Mouse (Mus musculus) erythroblast, embryonic 14.5 days (primary cell): ENCODE data around the gene Wdr90. TPM values are rescaled to one million over a fixed set of nuclear protein-coding genes. Genes with fewer than 3 reads are reported as not detected.

Experiments
- H3K27me3 ChIP-seq: 2 replicates; pipeline ENCODE4 v1.6.1; 2012; ENCODE audit warnings: inconsistent platforms; ENCODE audit not compliant: control insufficient read depth
- H3K36me3 ChIP-seq: 2 replicates; pipeline ENCODE4 v1.6.1; 2012; ENCODE audit warnings: mild to moderate bottlenecking, inconsistent platforms; ENCODE audit not compliant: control insufficient read depth
- H3K4me1 ChIP-seq: 2 replicates; pipeline ENCODE4 v1.6.1; 2012; ENCODE audit warnings: inconsistent platforms; ENCODE audit not compliant: control insufficient read depth
- H3K4me3 ChIP-seq: replicated peaks from 2 replicates; pipeline ENCODE3; 2012; ENCODE audit warnings: moderate library complexity, mild to moderate bottlenecking, inconsistent platforms
- H3K9me3 ChIP-seq: 2 replicates; pipeline ENCODE4 v1.6.1; 2012; ENCODE audit warnings: low read length, inconsistent platforms, mixed read lengths; ENCODE audit not compliant: control insufficient read depth
- GATA1 ChIP-seq: IDR thresholded peaks from 2 replicates; pipeline ENCODE4 v1.6.1; 2012; ENCODE audit warnings: low read length, inconsistent platforms, mixed read lengths
- TAL1 ChIP-seq: IDR thresholded peaks from 3 replicates; pipeline ENCODE4 v1.6.1; 2012; ENCODE audit warnings: low read length, inconsistent platforms, mixed read lengths
- polyA plus RNA-seq: library from polyadenylated mRNA; stranded (reverse); fragments of >175 nt; gene quantifications from 2 replicates; pipeline ENCODE4 v1.2.3, GENCODE M21; 2012

Wdr90 gene
- polyA plus RNA-seq, 1 experiment, result 1.9 TPM

GRCm38 (mm10) chr17:25840519-25840918 is 20.8 kb downstream of the Wdr90 start:
- TF ChIP-seq GATA1, result no peak
- H3K4me1 ChIP-seq, result peaks cover 83% of the 10 kb centered on the region

DNA sequence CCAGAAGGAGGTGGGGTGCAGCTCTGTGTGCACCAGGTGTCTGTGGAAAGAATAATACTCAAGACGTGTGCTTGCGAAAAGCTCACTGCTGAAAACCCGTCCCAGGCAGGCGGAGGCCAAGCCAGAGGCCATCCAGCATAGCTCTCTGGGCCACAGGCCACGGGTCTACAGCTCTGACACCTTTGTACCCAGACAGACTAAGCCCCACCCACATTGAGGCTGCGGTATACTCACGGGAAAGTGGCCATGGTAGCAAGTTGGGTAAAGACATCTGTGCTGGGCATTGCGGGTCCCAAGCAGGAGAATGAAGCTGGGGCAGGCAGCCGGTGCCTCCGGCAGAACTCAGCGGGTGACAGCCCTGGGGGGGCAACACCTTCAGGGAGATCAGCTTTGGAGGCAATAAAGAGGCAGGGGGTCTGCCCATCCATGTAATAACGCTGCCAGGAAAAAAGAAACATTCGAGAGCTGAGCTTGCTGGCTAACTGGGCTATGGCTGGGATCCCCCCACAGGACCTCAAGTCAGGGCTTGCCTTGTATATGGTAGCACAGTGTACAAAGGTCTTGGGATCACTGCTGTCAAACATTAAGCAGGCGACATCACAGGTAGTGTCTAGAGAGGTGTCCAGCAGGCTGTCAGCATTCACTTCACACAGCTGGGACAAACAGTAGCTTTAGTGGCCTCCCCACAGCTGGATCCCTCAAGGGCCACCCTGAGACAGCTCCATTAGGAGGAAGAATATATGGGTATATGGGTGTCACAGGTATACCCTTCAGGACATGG is 21.7 kb downstream of the Wdr90 start:
- no peak for TF ChIP-seq GATA1
- no peak for TF ChIP-seq TAL1
- peaks cover 83% of the 10 kb centered on the region for H3K36me3 ChIP-seq
- no peaks in the 10 kb centered on the region for H3K9me3 ChIP-seq
- peaks cover 83% of the 10 kb centered on the region for H3K4me1 ChIP-seq
- no peaks in the 10 kb centered on the region for H3K27me3 ChIP-seq
- H3K4me3 ChIP-seq, result no peak overlapping the region

More at GRCm38 (mm10) chr17:25840519-25840918, 20.8 kb downstream of the Wdr90 start:
- Histone ChIP-seq H3K36me3 (peaks cover 82% of the 10 kb centered on the region), H3K4me3 (no peak overlapping the region), H3K9me3 (no peaks in the 10 kb centered on the region), H3K27me3 (no peaks in the 10 kb centered on the region)

DNA sequence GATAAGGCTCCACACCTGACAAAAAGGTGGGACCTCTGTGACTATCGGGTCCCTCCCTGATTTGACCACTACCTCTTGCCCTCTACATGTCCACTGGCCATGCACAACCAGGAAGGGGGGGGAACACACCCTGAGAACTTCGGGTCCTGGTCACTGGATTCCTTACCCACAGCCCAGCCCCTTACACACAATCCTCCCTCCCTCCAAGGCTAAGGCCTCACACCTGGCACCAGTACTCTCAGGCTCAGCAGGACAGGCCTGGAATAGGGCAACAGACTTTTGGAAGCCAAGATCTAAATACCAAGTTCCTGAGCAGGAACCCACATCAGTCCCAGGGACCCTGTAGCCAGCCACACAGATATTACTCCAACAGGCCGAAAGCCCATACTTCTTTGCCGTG is 22.4 kb downstream of the Wdr90 start:
- H3K4me1 ChIP-seq, result peaks cover 85% of the 10 kb centered on the region
- H3K36me3 ChIP-seq, result peaks cover 84% of the 10 kb centered on the region
- no peak overlapping the region for H3K4me3 ChIP-seq
- no peaks in the 10 kb centered on the region for H3K9me3 ChIP-seq
- H3K27me3 ChIP-seq, result no peaks in the 10 kb centered on the region
- TF ChIP-seq GATA1 (no peak), TAL1 (no peak)

DNA sequence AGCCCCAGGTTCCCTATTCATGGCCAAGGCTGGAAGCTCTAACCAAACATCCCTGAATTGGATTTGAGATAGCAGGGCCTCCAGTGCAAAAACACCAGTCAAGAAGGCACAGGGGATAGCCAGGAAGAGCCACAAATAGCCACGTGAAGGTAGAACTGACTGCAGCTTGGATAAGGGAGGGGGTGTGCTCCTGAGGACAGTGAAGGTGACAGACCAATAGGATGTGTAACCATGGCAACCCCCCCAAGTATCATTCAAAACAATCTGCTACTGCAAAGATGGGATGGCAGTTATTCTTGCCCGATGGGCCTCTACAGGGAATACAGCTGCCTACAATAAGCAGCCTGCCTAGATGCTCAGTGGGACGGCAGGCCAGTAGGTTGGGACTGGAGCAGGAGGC is 23.8 kb downstream of the Wdr90 start:
- Histone ChIP-seq H3K4me1 (peaks cover 82% of the 10 kb centered on the region), H3K9me3 (no peaks in the 10 kb centered on the region), H3K4me3 (no peak overlapping the region), H3K36me3 (peaks cover 76% of the 10 kb centered on the region), H3K27me3 (no peaks in the 10 kb centered on the region)
- TF ChIP-seq GATA1, result no peak
- no peak for TF ChIP-seq TAL1

- Histone ChIP-seq H3K36me3 (peaks cover 71% of the 10 kb centered on the region), H3K9me3 (no peaks in the 10 kb centered on the region), H3K27me3 (no peaks in the 10 kb centered on the region), H3K4me1 (peaks cover 81% of the 10 kb centered on the region), H3K4me3 (peak within 1 kb of the TSS; percentile 39)
- TF ChIP-seq TAL1 (no peak), GATA1 (no peak)
These were observed 24.3 kb downstream of the Wdr90 start, which contains the start of gene Rhbdl1 for GRCm38 (mm10) chr17:25837076-25837410. TSS of gene Rhbdl1 (minus strand) at chr17:25837295.

- no peak for TF ChIP-seq GATA1
- no peak for TF ChIP-seq TAL1
- Histone ChIP-seq H3K4me1 (peaks cover 82% of the 10 kb centered on the region), H3K36me3 (peaks cover 71% of the 10 kb centered on the region), H3K9me3 (no peaks in the 10 kb centered on the region), H3K4me3 (peak overlapping the region; percentile 39), H3K27me3 (no peaks in the 10 kb centered on the region)
These were observed 24.8 kb downstream of the Wdr90 start for GRCm38 (mm10) chr17:25836397-25837075.

DNA sequence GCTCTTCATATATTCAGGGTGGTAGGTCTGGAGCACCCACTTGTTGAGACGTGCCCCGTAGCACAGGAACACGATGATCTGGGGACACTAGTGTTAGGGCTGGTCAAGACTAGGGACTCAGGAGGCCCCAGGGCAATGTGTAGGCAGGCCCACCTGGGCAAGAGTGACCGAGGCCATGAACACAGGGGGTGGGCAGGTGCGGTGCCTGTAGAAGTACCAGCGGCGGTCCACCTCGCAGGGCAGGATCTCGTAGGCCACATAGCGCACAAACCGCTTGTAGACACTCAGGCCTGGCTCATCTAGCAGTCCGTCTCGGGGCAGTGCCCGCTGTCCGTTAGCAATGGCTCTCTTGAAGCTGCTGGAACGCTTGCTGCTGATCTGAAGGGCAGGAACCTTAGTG is 25.5 kb downstream of the Wdr90 start:
- no peak overlapping the region for H3K4me3 ChIP-seq
- no peak for TF ChIP-seq TAL1
- no peak for TF ChIP-seq GATA1
- H3K27me3 ChIP-seq, result no peaks in the 10 kb centered on the region
- H3K36me3 ChIP-seq, result peaks cover 71% of the 10 kb centered on the region
- H3K9me3 ChIP-seq, result no peaks in the 10 kb centered on the region
- peaks cover 84% of the 10 kb centered on the region for H3K4me1 ChIP-seq

DNA sequence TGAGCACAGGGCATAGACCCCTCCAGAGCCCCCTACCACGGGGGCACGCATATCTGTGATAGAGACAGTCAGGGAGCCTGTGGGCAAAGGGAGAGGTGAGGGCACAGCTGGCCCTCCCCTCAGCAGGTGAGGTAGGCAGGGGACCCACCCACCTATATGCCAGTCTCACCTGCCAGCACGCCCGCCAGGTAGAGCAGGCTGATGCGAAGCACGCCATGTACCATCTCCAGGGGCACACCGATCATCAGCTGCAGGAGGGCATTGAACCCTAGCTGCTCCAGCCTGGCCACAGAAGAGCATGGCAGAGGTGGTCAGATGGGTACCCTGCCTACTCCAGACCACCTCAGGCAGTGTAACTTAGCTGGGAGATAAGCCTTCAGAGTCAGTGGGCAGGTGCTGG is 26.0 kb downstream of the Wdr90 start:
- Histone ChIP-seq H3K4me1 (peaks cover 85% of the 10 kb centered on the region), H3K9me3 (no peaks in the 10 kb centered on the region), H3K36me3 (peaks cover 71% of the 10 kb centered on the region), H3K27me3 (no peaks in the 10 kb centered on the region), H3K4me3 (no peak overlapping the region)
- TF ChIP-seq TAL1 (no peak), GATA1 (no peak)

- peaks cover 71% of the 10 kb centered on the region for H3K36me3 ChIP-seq
- no peak for TF ChIP-seq TAL1
- TF ChIP-seq GATA1, result no peak
- H3K4me1 ChIP-seq, result peaks cover 91% of the 10 kb centered on the region
- H3K27me3 ChIP-seq, result no peaks in the 10 kb centered on the region
- H3K4me3 ChIP-seq, result peak overlapping the region; percentile 81
- H3K9me3 ChIP-seq, result no peaks in the 10 kb centered on the region
These were observed 26.6 kb downstream of the Wdr90 start for GRCm38 (mm10) chr17:25834595-25835222.
